Mouse (Mus musculus): ENCODE data around the gene Avpr1b. TPM values are rescaled to one million over a fixed set of nuclear protein-coding genes. Genes with fewer than 3 reads are reported as not detected.

The Avpr1b gene
- total RNA-seq, 2 experiments from 2014 or later, result not detected

Other genes starting within 250 kb of the Avpr1b start
- 10 to 100 TPM; 69.4 to 77.0 TPM for gene Srgap2, start 71.9 kb upstream of the Avpr1b start, total RNA-seq (2021)
- 1 to 10 TPM; 1.1 TPM for gene Fam72a, start 71.3 kb upstream of the Avpr1b start, total RNA-seq (2021)
- under 1 TPM in 1 of 2 experiments, not detected in 1; 0.16 TPM for gene Ctse, start 39.1 kb downstream of the Avpr1b start, total RNA-seq (2021)
- gene Rab7b, start 89.5 kb downstream of the Avpr1b start, total RNA-seq (2021), result 1 to 10 TPM; 1.4 to 3.1 TPM
- gene Slc26a9, start 144.8 kb downstream of the Avpr1b start, total RNA-seq (2021), result under 1 TPM in 1 of 2 experiments, not detected in 1; 0.07 TPM
- 1 to 10 TPM; 1.5 to 1.8 TPM for gene Pm20d1, start 198.1 kb downstream of the Avpr1b start, total RNA-seq (2021)
- gene Slc41a1, start 228.3 kb downstream of the Avpr1b start, total RNA-seq (2021), result 10 to 100 TPM; 43.8 to 43.9 TPM